Mouse (Mus musculus): ENCODE measurements around the gene Trpc5. TPM values are rescaled to one million over a fixed set of nuclear protein-coding genes. Genes with fewer than 3 reads are reported as not detected.

The Trpc5 gene
- 0.26 and 0.33 TPM in 2 replicates for polyA plus RNA-seq (2016; fragmentation: Nextera tagmentation; extraction: Ambion mirVana)

DNA sequence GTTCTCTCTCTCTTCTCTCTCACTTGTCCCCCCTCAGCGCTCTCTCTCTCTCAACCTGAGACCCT lies at the start of gene Trpc5:
TSS of gene Trpc5 (minus strand) at position 39 of the 65 bp plus-strand sequence.
- Histone ChIP-seq H3K4me2 (peak within 1 kb of the TSS; percentile 65), H3K9ac (peak within 1 kb of the TSS; percentile 40), H3K27me3 (peaks cover 49% of the 10 kb centered on the region), H3K27ac (no peak within 1 kb of the TSS), H3K4me1 (no peaks in the 10 kb centered on the region), H3K36me3 (replicated peaks) (no peaks in the 10 kb centered on the region), H3K4me3 (replicated peaks) (peak within 1 kb of the TSS; percentile 44), H3K9me3 (no peaks in the 10 kb centered on the region)
- ATAC-seq (ENCODE audit: low FRiP score): no peak
- WGBS: 17% methylated on average over 1 of the region's 1 CpGs

GRCm38 (mm10) chrX:144716330-144716729 lies 28.4 kb upstream of the Trpc5 start:
- H3K4me3 ChIP-seq (replicated peaks): no peak overlapping the region
- ATAC-seq (ENCODE audit: low FRiP score): no peak
- H3K27me3 ChIP-seq: no peaks in the 10 kb centered on the region
- H3K9ac ChIP-seq: no peak overlapping the region
- H3K4me1 ChIP-seq: no peaks in the 10 kb centered on the region
- no peak overlapping the region for H3K27ac ChIP-seq
- no peak overlapping the region for H3K4me2 ChIP-seq
- H3K9me3 ChIP-seq: no peaks in the 10 kb centered on the region
- no peaks in the 10 kb centered on the region for H3K36me3 ChIP-seq (replicated peaks)
- WGBS: 93% methylated on average over 1 of the region's 1 CpGs

DNA sequence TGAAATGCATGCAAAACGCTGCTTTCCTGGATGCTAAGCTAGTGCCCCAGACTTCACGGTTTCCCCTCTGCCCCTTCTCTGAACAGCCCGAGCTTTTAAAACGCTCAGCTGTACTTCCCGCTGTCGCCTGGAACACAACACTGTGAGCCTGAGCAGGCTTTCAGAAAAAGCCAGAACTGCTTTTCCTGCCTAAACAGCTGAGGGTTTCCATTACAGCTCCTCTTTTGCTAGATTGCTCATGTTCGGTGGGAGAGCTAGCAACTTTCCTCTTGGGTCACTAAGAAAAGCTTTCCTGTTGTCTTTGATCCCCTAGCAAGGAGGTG lies 1.8 kb upstream of the Trpc5 start:
- no peak for ATAC-seq (ENCODE audit: low FRiP score)
- peaks cover 49% of the 10 kb centered on the region for H3K27me3 ChIP-seq
- no peaks in the 10 kb centered on the region for H3K9me3 ChIP-seq
- 17% methylated on average over 7 of the region's 7 CpGs for WGBS
- H3K4me1 ChIP-seq: no peaks in the 10 kb centered on the region
- no peak overlapping the region for H3K9ac ChIP-seq
- no peaks in the 10 kb centered on the region for H3K36me3 ChIP-seq (replicated peaks)
- H3K4me3 ChIP-seq (replicated peaks): no peak overlapping the region
- H3K27ac ChIP-seq: no peak overlapping the region
- peak overlapping the region; percentile 65 for H3K4me2 ChIP-seq

- Histone ChIP-seq H3K4me3 (replicated peaks) (peak overlapping the region; percentile 44), H3K27me3 (peaks cover 49% of the 10 kb centered on the region), H3K4me2 (peak overlapping the region; percentile 65), H3K36me3 (replicated peaks) (no peaks in the 10 kb centered on the region), H3K9me3 (no peaks in the 10 kb centered on the region), H3K4me1 (no peaks in the 10 kb centered on the region), H3K27ac (no peak overlapping the region), H3K9ac (peak overlapping the region; percentile 40)
- 20% methylated on average over 16 of the region's 21 CpGs for WGBS
- ATAC-seq (ENCODE audit: low FRiP score): peak; percentile 79
Measured at GRCm38 (mm10) chrX:144689119-144689858, 1.3 kb upstream of the Trpc5 start.

- ATAC-seq (ENCODE audit: low FRiP score): peak; percentile 85
- peak within 1 kb of the TSS; percentile 65 for H3K4me2 ChIP-seq
- peak within 1 kb of the TSS; percentile 40 for H3K9ac ChIP-seq
- H3K4me1 ChIP-seq: no peaks in the 10 kb centered on the region
- H3K27me3 ChIP-seq: peaks cover 49% of the 10 kb centered on the region
- H3K36me3 ChIP-seq (replicated peaks): no peaks in the 10 kb centered on the region
- H3K9me3 ChIP-seq: no peaks in the 10 kb centered on the region
- no peak within 1 kb of the TSS for H3K27ac ChIP-seq
- peak within 1 kb of the TSS; percentile 44 for H3K4me3 ChIP-seq (replicated peaks)
- WGBS: 26% methylated on average over 12 of the region's 31 CpGs
Measured at GRCm38 (mm10) chrX:144688207-144689118, 483 bp upstream of the Trpc5 start, which contains the start of gene Rtl4. Gene Rtl4 (plus strand): TSS chrX:144688907.

GRCm38 (mm10) chrX:144687742-144688141 lies 238 bp downstream of the Trpc5 start:
- 28% methylated on average over 20 of the region's 20 CpGs for WGBS
- Histone ChIP-seq H3K4me1 (no peaks in the 10 kb centered on the region), H3K4me2 (peak overlapping the region; percentile 65), H3K9ac (no peak overlapping the region), H3K9me3 (no peaks in the 10 kb centered on the region), H3K36me3 (replicated peaks) (no peaks in the 10 kb centered on the region), H3K27ac (no peak overlapping the region), H3K4me3 (replicated peaks) (peak overlapping the region; percentile 44), H3K27me3 (peaks cover 49% of the 10 kb centered on the region)
- no peak for ATAC-seq (ENCODE audit: low FRiP score)

- no peaks in the 10 kb centered on the region for H3K4me1 ChIP-seq
- no peak overlapping the region for H3K9ac ChIP-seq
- H3K27ac ChIP-seq: no peak overlapping the region
- no peaks in the 10 kb centered on the region for H3K9me3 ChIP-seq
- no peak overlapping the region for H3K4me2 ChIP-seq
- no peak overlapping the region for H3K4me3 ChIP-seq (replicated peaks)
- 83% methylated on average over 2 of the region's 2 CpGs for WGBS
- ATAC-seq (ENCODE audit: low FRiP score): no peak
- no peaks in the 10 kb centered on the region for H3K36me3 ChIP-seq (replicated peaks)
- no peaks in the 10 kb centered on the region for H3K27me3 ChIP-seq
Measured at GRCm38 (mm10) chrX:144652196-144652595, 35.8 kb downstream of the Trpc5 start.

GRCm38 (mm10) chrX:144645394-144645793 lies 42.6 kb downstream of the Trpc5 start:
- whole genome bisulfite sequencing: 23% methylated on average over 1 of the region's 1 CpGs

GRCm38 (mm10) chrX:144644756-144645155 lies 43.2 kb downstream of the Trpc5 start:
- no peaks in the 10 kb centered on the region for H3K4me1 ChIP-seq
- H3K4me2 ChIP-seq: no peak overlapping the region
- ATAC-seq (ENCODE audit: low FRiP score): no peak
- H3K9ac ChIP-seq: no peak overlapping the region
- 76% methylated on average over 3 of the region's 3 CpGs for WGBS
- H3K36me3 ChIP-seq (replicated peaks): no peaks in the 10 kb centered on the region
- no peaks in the 10 kb centered on the region for H3K9me3 ChIP-seq
- H3K4me3 ChIP-seq (replicated peaks): no peak overlapping the region
- H3K27me3 ChIP-seq: no peaks in the 10 kb centered on the region
- no peak overlapping the region for H3K27ac ChIP-seq

More at GRCm38 (mm10) chrX:144645394-144645793, 42.6 kb downstream of the Trpc5 start:
- no peak for ATAC-seq (ENCODE audit: low FRiP score)
- Histone ChIP-seq H3K9me3 (no peaks in the 10 kb centered on the region), H3K4me1 (no peaks in the 10 kb centered on the region), H3K36me3 (replicated peaks) (no peaks in the 10 kb centered on the region), H3K4me3 (replicated peaks) (no peak overlapping the region), H3K27ac (no peak overlapping the region), H3K9ac (no peak overlapping the region), H3K27me3 (no peaks in the 10 kb centered on the region), H3K4me2 (no peak overlapping the region)

- Histone ChIP-seq H3K27me3 (no peaks in the 10 kb centered on the region), H3K4me2 (no peak overlapping the region), H3K36me3 (replicated peaks) (no peaks in the 10 kb centered on the region), H3K9me3 (no peaks in the 10 kb centered on the region), H3K4me1 (no peaks in the 10 kb centered on the region), H3K9ac (no peak overlapping the region), H3K4me3 (replicated peaks) (no peak overlapping the region), H3K27ac (no peak overlapping the region)
- 73% methylated on average over 4 of the region's 4 CpGs for WGBS
- no peak for ATAC-seq (ENCODE audit: low FRiP score)
Measured at GRCm38 (mm10) chrX:144612753-144613152, 75.2 kb downstream of the Trpc5 start.

DNA sequence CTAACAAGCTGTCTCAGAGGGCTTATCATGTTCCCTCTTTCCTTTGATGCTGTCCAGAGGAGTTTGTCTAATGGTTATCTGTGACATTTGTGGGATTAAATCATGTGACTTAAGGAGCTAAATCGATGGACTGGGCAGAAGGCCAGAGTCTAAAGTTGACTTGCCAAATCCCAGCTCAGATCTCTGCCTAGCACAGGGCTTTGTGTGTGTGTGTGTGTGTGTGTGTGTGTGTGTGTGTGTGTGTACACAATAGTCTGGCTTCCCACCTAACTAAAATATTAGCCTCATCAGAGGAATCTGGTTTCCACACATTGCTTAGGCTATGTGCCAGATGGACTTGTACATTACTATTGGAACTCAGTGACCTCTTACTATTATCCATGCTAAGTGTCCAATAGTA lies 151.5 kb downstream of the Trpc5 start:
- no peaks in the 10 kb centered on the region for H3K9me3 ChIP-seq
- no peak overlapping the region for H3K4me3 ChIP-seq (replicated peaks)
- no peak for ATAC-seq (ENCODE audit: low FRiP score)
- 46% methylated on average over 1 of the region's 1 CpGs for WGBS
- no peaks in the 10 kb centered on the region for H3K27me3 ChIP-seq
- no peak overlapping the region for H3K27ac ChIP-seq
- H3K4me1 ChIP-seq: no peaks in the 10 kb centered on the region
- no peak overlapping the region for H3K9ac ChIP-seq
- H3K36me3 ChIP-seq (replicated peaks): no peaks in the 10 kb centered on the region
- H3K4me2 ChIP-seq: no peak overlapping the region

GRCm38 (mm10) chrX:144526042-144526441 lies 161.9 kb downstream of the Trpc5 start:
- H3K9me3 ChIP-seq: no peaks in the 10 kb centered on the region

DNA sequence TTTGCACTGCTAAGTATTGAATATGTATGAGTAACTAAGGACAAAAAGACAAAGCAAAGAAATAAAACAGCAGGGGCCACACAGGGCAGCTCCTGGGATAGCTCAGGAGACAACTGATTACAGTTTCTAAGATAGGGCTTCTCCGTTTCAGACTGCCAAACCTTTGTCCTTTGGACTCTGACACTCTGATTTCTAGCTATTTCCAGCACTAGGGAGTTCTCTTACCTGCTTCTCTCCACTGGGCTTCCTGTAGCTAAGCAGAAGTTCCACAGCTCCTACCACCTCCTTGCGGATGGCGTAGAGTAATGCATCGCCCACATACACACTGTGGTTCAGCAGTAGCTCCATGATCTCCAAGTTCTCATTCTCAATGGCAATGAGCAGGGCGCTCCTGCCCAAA lies 164.7 kb downstream of the Trpc5 start:
- WGBS: 83% methylated on average over 5 of the region's 5 CpGs
- no peak overlapping the region for H3K4me3 ChIP-seq (replicated peaks)

More at GRCm38 (mm10) chrX:144526042-144526441, 161.9 kb downstream of the Trpc5 start:
- Histone ChIP-seq H3K4me3 (replicated peaks) (no peak overlapping the region), H3K4me1 (no peaks in the 10 kb centered on the region), H3K27me3 (0 out of 2 replicates have a peak, but pooled peaks cover 3% of the 10 kb centered on the region), H3K9ac (no peak overlapping the region), H3K27ac (no peak overlapping the region), H3K4me2 (no peak overlapping the region), H3K36me3 (replicated peaks) (no peaks in the 10 kb centered on the region)
- ATAC-seq (ENCODE audit: low FRiP score): no peak
- 85% methylated on average over 7 of the region's 7 CpGs for WGBS

More for the DNA sequence above, 164.7 kb downstream of the Trpc5 start:
- Histone ChIP-seq H3K27ac (no peak overlapping the region), H3K9ac (no peak overlapping the region), H3K9me3 (no peaks in the 10 kb centered on the region), H3K36me3 (replicated peaks) (no peaks in the 10 kb centered on the region), H3K27me3 (0 out of 2 replicates have a peak, but pooled peaks cover 3% of the 10 kb centered on the region), H3K4me1 (no peaks in the 10 kb centered on the region), H3K4me2 (no peak overlapping the region)
- ATAC-seq (ENCODE audit: low FRiP score): no peak
